Mouse (Mus musculus): ENCODE results near the gene Gm28778. TPM values are rescaled to one million over a fixed set of nuclear protein-coding genes. Genes with fewer than 3 reads are reported as not detected.
"Not testable (repeated sequence)": the region's sequence is repeated elsewhere in the genome, so short reads cannot be mapped to it uniquely, and the experiment has no call there.

The Gm28778 gene
- polyA plus RNA-seq, 1 experiment from 2014 or later = not detected

GRCm38 (mm10) chr1:53333527-53333926 lies 36.6 kb downstream of the Gm28778 start:
- 88% methylated on average over 5 of the region's 5 CpGs for WGBS
- H3K36me3 ChIP-seq (replicated peaks); H3K27ac ChIP-seq (replicated peaks); H3K4me3 ChIP-seq; H3K4me1 ChIP-seq; H3K27me3 ChIP-seq (replicated peaks; ENCODE audit: low read depth, poor library complexity, severe bottlenecking); H3K9me3 ChIP-seq; DNase-seq (ENCODE audit: low spot score): not testable (repeated sequence)

- no peak overlapping the region for H3K27ac ChIP-seq (replicated peaks)
- no peaks in the 10 kb centered on the region for H3K27me3 ChIP-seq (replicated peaks; ENCODE audit: low read depth, poor library complexity, severe bottlenecking)
- H3K36me3 ChIP-seq (replicated peaks) = peaks cover 4% of the 10 kb centered on the region
- H3K9me3 ChIP-seq = peaks cover 10% of the 10 kb centered on the region; the same call in 1 of the 2 replicates
- no peak overlapping the region for H3K4me3 ChIP-seq
- no peak for DNase-seq (ENCODE audit: low spot score)
- H3K4me1 ChIP-seq = no peaks in the 10 kb centered on the region
Observed at GRCm38 (mm10) chr1:53335465-53335864, 38.6 kb downstream of the Gm28778 start.

DNA sequence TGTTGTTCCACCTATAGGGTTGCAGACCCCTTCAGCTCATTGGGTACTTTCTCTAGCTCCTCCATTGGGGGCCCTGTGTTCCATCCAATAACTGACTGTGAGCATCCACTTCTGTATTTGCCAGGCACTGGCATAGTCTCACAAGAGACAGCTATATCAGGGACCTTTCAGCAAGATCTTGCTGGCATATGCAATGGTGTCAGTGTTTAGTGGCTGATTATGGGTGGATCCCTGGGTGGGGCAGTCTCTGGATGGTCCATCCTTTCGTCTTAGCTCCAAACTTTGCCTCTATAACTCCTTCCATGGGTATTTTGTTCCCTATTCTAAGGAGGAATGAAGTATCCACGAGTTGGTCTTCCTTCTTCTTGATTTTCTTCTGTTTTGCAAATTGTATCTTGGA lies 40.5 kb downstream of the Gm28778 start:
- H3K9me3 ChIP-seq = peaks cover 27% of the 10 kb centered on the region
- 68% methylated on average over 2 of the region's 2 CpGs for WGBS
- H3K4me1 ChIP-seq; DNase-seq (ENCODE audit: low spot score); H3K4me3 ChIP-seq; H3K27ac ChIP-seq (replicated peaks); H3K27me3 ChIP-seq (replicated peaks; ENCODE audit: low read depth, poor library complexity, severe bottlenecking): not testable (repeated sequence)
- peaks cover 23% of the 10 kb centered on the region for H3K36me3 ChIP-seq (replicated peaks)

DNA sequence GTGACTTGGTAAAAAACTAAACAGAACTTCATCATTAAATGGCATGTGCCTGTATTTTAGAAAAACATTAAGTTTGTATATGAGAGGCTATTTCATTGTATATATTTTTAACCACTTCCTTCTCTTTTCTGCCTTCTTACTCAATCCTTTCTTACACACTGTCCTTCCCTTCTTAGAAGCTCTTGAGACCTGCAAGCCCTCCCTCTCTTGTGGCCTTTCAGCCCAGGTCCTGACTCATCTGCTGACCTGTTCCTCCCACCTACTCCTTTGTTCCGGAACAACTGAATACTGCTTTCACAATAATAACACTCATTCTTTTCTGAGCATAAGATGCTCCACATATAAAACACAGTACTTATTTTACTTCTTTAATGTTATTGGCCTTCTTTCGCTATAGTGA lies 44.2 kb downstream of the Gm28778 start:
- no peak for DNase-seq (ENCODE audit: low spot score)
- no peak overlapping the region for H3K27ac ChIP-seq (replicated peaks)
- H3K9me3 ChIP-seq = peaks cover 19% of the 10 kb centered on the region
- no peak overlapping the region for H3K4me3 ChIP-seq
- no peaks in the 10 kb centered on the region for H3K4me1 ChIP-seq
- 96% methylated on average over 2 of the region's 2 CpGs for WGBS
- no peaks in the 10 kb centered on the region for H3K27me3 ChIP-seq (replicated peaks; ENCODE audit: low read depth, poor library complexity, severe bottlenecking)
- H3K36me3 ChIP-seq (replicated peaks) = peaks cover 59% of the 10 kb centered on the region

DNA sequence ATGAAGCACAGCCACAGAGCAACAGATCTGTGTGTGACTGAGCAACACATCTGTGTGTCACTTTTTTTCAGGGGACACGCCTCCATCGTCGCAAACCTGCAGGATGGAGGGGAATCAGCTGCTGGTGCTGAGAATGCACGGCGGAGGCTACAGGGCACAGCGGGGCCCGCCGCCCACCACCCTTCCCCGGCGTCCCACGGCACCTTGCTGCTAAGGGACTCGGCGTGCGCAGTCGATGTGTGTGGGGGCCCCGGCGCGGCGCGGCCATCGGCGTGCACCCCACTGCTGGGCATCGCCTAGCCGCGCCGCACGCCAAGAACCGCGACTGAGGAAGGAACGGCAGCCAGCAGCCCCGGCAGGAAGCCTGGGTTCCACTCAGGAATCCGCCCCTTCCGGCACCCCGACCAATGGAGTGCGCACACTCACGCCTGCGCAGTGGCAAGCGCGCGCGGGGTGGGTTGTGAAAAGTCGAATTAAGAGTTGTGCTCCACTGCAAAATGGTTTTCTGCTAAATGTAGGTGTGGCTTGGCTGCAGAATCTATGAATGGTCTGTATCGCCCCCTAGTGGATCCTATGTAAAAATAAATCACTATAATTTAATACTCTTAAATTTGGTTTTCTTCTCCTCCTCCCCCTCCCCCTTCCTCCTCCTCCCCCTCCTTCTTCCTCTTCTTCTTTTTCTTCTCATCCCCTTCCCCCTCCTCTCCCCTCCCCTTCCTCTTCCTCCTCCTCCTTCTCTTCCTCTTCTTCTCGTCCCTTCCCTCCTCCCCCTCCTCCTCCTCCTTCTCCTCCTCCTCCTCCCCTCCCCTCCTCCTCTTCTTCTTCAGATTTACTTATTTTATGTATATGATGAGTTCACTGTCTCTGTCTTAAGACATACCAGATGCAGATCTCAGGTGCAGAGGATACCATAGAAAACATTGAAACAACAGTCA lies 55.7 kb downstream of the Gm28778 start, which contains the start of the genes Asdurf, Gm28551 and Asnsd1:
Gene Asdurf (minus strand): TSS at position 293 of the 935 bp plus-strand sequence.
Gene Gm28551 (minus strand): TSS at position 341 of the 935 bp plus-strand sequence.
Gene Asnsd1 (minus strand): TSS at position 426 of the 935 bp plus-strand sequence.
- Histone ChIP-seq H3K4me3 (peak within 1 kb of the TSS; percentile 91), H3K4me1 (peaks cover 8% of the 10 kb centered on the region), H3K36me3 (replicated peaks) (peaks cover 23% of the 10 kb centered on the region), H3K27me3 (replicated peaks; ENCODE audit: low read depth, poor library complexity, severe bottlenecking) (no peaks in the 10 kb centered on the region), H3K27ac (replicated peaks) (peak within 1 kb of the TSS; percentile 95), H3K9me3 (peaks cover 5% of the 10 kb centered on the region; the same call in 1 of the 2 replicates)
- under 1% methylated on average over 44 of the region's 44 CpGs for WGBS
- DNase-seq (ENCODE audit: low spot score) = peak; percentile 97

DNA sequence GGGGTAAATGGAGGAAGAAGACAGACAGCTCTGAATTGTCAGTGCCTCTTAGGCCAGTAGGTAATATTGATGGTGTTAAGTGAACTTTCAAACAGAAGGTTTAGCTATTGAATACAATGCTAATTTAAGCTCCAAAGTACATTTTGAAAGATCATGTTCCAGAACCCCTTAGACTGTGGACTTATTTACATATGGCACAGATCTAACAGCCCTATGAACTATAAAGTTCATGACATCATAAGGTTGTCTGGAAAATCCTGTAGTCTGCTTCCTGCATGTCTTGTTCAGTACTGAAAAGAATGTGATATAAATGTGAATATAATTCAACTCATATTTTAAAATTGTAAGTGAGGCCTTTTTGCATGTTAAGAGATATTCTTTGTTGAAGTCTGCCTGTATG lies 62.1 kb downstream of the Gm28778 start:
- Histone ChIP-seq H3K27ac (replicated peaks) (no peak overlapping the region), H3K4me1 (no peaks in the 10 kb centered on the region), H3K4me3 (no peak overlapping the region), H3K9me3 (peaks cover 4% of the 10 kb centered on the region; the same call in 1 of the 2 replicates), H3K27me3 (replicated peaks; ENCODE audit: low read depth, poor library complexity, severe bottlenecking) (no peaks in the 10 kb centered on the region), H3K36me3 (replicated peaks) (no peaks in the 10 kb centered on the region)
- DNase-seq (ENCODE audit: low spot score) = no peak

Other genes with a start within 250 kb of the Gm28778 start
- 3.1 and 3.5 TPM in 2 replicates for gene Mstn, start 235.5 kb upstream of the Gm28778 start, polyA plus RNA-seq (2016; fragmentation: Nextera tagmentation; extraction: Ambion mirVana)
- not detected in 2 replicates for gene 1700019A02Rik, start 109.5 kb upstream of the Gm28778 start, polyA plus RNA-seq (2016; fragmentation: Nextera tagmentation; extraction: Ambion mirVana)
- gene Pms1, start 93 bp upstream of the Gm28778 start, polyA plus RNA-seq (2016; fragmentation: Nextera tagmentation; extraction: Ambion mirVana) = 23.6 and 26.1 TPM in 2 replicates
- 61.5 and 69.4 TPM in 2 replicates for gene Ormdl1, start within 50 bp of the Gm28778 start, polyA plus RNA-seq (2016; fragmentation: Nextera tagmentation; extraction: Ambion mirVana)
- gene Osgepl1, start 16.5 kb downstream of the Gm28778 start, polyA plus RNA-seq (2016; fragmentation: Nextera tagmentation; extraction: Ambion mirVana) = 25.4 and 25.5 TPM in 2 replicates
- not detected in 2 replicates for gene Asdurf, start 55.5 kb downstream of the Gm28778 start, polyA plus RNA-seq (2016; fragmentation: Nextera tagmentation; extraction: Ambion mirVana)
- 0.59 and 0.87 TPM in 2 replicates for gene Gm28551, start 55.6 kb downstream of the Gm28778 start, polyA plus RNA-seq (2016; fragmentation: Nextera tagmentation; extraction: Ambion mirVana)
- 88.6 and 88.7 TPM in 2 replicates for gene Asnsd1, start 55.6 kb downstream of the Gm28778 start, polyA plus RNA-seq (2016; fragmentation: Nextera tagmentation; extraction: Ambion mirVana)

Data from embryonic facial prominence, embryonic 10.5 days (tissue).